Mouse (Mus musculus) heart, postnatal 0 days (tissue): Measurements from ENCODE around the gene Tmem8b. TPM values are rescaled to one million over a fixed set of nuclear protein-coding genes. Genes with fewer than 3 reads are reported as not detected.

Source experiments
- ATAC-seq: fragments of 200-750 bp; cut with Nextera tagmentation; 2 replicates; pipeline ENCODE4 v1.8.0; 2017; ENCODE audit warnings: low read depth, moderate number of reproducible peaks, moderate library complexity; ENCODE audit not compliant: insufficient read depth
- DNase-seq: peaks from one replicate; pipeline ENCODE4 v3.0.0-alpha.2; 2016; ENCODE audit warnings: low spot score
- H3K27ac ChIP-seq: fragments of 300-500 bp; sonication (generic); 2 replicates; pipeline ENCODE4 v1.5.1; 2014; ENCODE audit warnings: low read depth, mild to moderate bottlenecking
- H3K27me3 ChIP-seq: fragments of 300-500 bp; sonication (generic); 2 replicates; pipeline ENCODE4 v1.6.1; 2014; ENCODE audit warnings: low read length, mixed read lengths; ENCODE audit not compliant: control insufficient read depth, insufficient read depth
- H3K36me3 ChIP-seq: fragments of 300-500 bp; sonication (generic); replicated peaks from 2 replicates; pipeline ENCODE4 v1.6.1; 2014; ENCODE audit warnings: low read length, mixed read lengths; ENCODE audit not compliant: control insufficient read depth, insufficient read depth
- H3K4me1 ChIP-seq: fragments of 300-500 bp; sonication (generic); 2 replicates; pipeline ENCODE4 v1.6.1; 2014; ENCODE audit warnings: antibody characterized with exemption; ENCODE audit not compliant: control insufficient read depth, insufficient read depth
- H3K4me2 ChIP-seq: fragments of 300-500 bp; sonication (generic); 2 replicates; pipeline ENCODE4 v1.6.1; 2014; ENCODE audit warnings: low read depth, mild to moderate bottlenecking, low read length, moderate library complexity
- H3K4me3 ChIP-seq: fragments of 300-500 bp; sonication (generic); 2 replicates; pipeline ENCODE4 v1.5.1; 2014; ENCODE audit warnings: low read depth, low read length
- H3K9ac ChIP-seq: fragments of 300-500 bp; sonication (generic); replicated peaks from 2 replicates; pipeline ENCODE4 v1.6.1; 2014; ENCODE audit warnings: low read depth, low read length, mixed read lengths
- H3K9me3 ChIP-seq: fragments of 300-500 bp; sonication (generic); replicated peaks from 2 replicates; pipeline ENCODE4 v1.6.1; 2016; ENCODE audit warnings: low read length; ENCODE audit not compliant: control insufficient read depth
- CTCF ChIP-seq: IDR thresholded peaks from 2 replicates; pipeline ENCODE4 v1.5.1; 2016; ENCODE audit warnings: antibody characterized with exemption, control low read depth, low read depth
- EP300 ChIP-seq: IDR thresholded peaks from 2 replicates; pipeline ENCODE4 v1.6.1; 2016; ENCODE audit warnings: antibody characterized with exemption, low read depth
- WGBS: fragments of 180-500 bp; shearing (Covaris S2); extraction: QIAGEN DNeasy Blood & Tissue Kit; methylation state at CpG from one replicate; pipeline ENCODE4 v1.1.7; 2014; 5-methylcytosine and 5-hydroxymethylcytosine counted together
- polyA plus RNA-seq: library from polyadenylated mRNA; unstranded; fragments of >200 nt; fragmentation: Nextera tagmentation; extraction: Ambion mirVana; gene quantifications from 2 replicates; pipeline ENCODE4 v1.2.1, GENCODE M21; 2015
- total RNA-seq: library from RNA; depleted of rRNA; stranded (reverse); fragments of >200 nt; gene quantifications from 2 replicates; pipeline ENCODE4 v1.2.3, GENCODE M21; 2014; ENCODE audit warnings: low replicate concordance

The Tmem8b gene
- total and polyA plus RNA-seq, 2 experiments from 2014 or later: 4.9 to 24.9 TPM

DNA sequence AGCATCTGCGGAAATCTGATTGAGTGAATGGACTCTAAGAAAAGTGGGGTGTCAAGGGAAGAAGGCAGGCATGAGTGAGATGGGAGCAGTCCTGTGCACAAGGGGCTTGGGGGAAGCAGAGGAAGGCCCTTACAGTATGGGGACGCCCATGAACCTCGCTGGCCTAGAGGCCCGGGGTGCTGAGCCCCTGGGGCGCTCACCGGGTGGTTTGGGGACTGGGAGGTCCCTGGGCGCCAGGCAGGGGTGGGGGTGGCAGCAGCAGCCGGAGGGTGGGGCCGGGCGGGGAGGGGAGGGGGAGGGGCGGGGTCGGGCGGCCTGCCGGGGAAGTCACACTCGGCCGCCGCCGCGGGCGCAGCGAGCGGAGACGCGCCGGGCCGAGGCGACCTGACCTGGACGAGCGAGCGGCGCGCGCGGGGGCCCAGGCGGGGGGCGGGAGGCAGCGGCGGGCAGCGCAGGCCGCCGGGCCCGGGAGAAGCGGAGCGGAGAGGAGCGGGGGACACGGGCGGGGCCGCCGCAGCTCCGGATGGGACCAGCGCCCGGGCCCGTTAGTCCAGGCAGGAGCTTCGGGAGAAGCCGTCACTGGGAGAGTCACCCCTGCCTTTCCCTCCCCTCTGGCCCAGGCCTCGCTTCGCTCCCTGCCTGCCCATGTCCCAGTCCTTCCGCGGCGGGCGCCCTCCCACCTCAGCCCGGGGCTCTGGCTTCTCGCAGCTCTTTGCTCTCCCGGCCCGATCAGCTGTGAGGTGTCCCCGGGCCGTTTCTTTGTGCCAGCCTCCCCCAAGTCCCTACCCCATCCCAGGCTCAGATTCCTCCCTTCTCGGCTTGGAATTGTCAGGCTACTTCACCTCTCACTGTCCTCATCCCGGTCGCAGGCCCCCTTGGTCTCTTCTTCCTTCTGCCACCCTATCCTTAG, 37.5 kb upstream of the Tmem8b start, which contains the start of gene Npr2:
Gene Npr2, plus strand, starts transcription at position 890 of the 910 bp plus-strand sequence.
- H3K27me3 ChIP-seq: no peaks in the 10 kb centered on the region
- no peaks in the 10 kb centered on the region for H3K36me3 ChIP-seq
- H3K4me3 ChIP-seq: peak within 1 kb of the TSS; percentile 76
- TF ChIP-seq EP300: no peak
- TF ChIP-seq CTCF: no peak
- peak within 1 kb of the TSS; percentile 91 for H3K9ac ChIP-seq
- DNase-seq (peak; percentile 47), ATAC-seq (peak; percentile 56)
- no peaks in the 10 kb centered on the region; the same call in 1 of the 2 replicates for H3K9me3 ChIP-seq
- 3% methylated on average over 41 of the region's 70 CpGs for WGBS
- peak within 1 kb of the TSS; percentile 90 for H3K4me2 ChIP-seq
- H3K27ac ChIP-seq: peak within 1 kb of the TSS; percentile 86
- peaks cover 15% of the 10 kb centered on the region; the same call in 1 of the 2 replicates for H3K4me1 ChIP-seq

DNA sequence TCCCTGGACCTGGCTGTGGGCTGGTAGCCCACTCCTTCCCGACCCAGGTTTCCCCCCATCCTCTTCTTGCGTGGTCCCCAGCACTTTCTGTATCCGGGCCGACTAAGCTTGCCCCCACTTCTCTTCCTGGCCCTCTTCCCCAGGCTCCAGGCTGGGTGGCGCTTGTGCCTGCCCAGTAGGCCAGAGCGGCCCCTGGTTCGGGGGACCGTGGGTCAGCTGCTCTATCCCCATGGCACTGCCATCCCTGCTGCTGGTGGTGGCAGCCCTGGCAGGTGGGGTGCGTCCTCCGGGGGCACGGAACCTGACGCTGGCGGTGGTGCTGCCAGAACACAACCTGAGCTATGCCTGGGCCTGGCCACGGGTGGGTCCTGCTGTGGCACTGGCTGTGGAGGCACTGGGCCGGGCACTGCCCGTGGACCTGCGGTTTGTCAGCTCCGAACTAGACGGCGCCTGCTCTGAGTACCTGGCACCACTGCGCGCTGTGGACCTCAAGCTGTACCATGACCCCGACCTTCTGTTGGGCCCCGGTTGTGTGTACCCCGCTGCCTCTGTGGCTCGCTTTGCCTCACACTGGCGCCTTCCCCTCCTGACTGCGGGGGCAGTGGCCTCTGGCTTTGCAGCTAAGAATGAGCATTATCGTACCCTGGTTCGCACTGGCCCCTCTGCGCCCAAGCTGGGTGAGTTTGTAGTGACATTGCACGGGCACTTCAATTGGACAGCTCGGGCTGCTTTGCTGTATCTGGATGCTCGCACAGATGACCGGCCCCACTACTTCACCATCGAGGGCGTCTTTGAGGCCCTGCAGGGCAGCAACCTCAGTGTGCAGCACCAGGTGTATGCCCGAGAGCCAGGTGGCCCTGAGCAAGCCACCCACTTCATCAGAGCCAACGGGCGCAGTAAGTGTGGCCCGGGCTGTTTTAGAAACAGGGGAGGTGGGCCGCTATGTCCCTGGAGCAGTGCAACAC, 36.5 kb upstream of the Tmem8b start:
- Histone ChIP-seq H3K4me2 (peak overlapping the region; percentile 90), H3K4me3 (peak overlapping the region; percentile 76), H3K9me3 (no peaks in the 10 kb centered on the region), H3K36me3 (no peaks in the 10 kb centered on the region), H3K9ac (peak overlapping the region; percentile 91), H3K27ac (peak overlapping the region; percentile 86), H3K4me1 (peaks cover 15% of the 10 kb centered on the region; the same call in 1 of the 2 replicates), H3K27me3 (no peaks in the 10 kb centered on the region)
- no peak for DNase-seq
- WGBS: 56% methylated on average over 42 of the region's 42 CpGs
- 0 out of 2 replicates have a peak, but pooled peaks have one; percentile 1 for ATAC-seq
- no peak for TF ChIP-seq CTCF

DNA sequence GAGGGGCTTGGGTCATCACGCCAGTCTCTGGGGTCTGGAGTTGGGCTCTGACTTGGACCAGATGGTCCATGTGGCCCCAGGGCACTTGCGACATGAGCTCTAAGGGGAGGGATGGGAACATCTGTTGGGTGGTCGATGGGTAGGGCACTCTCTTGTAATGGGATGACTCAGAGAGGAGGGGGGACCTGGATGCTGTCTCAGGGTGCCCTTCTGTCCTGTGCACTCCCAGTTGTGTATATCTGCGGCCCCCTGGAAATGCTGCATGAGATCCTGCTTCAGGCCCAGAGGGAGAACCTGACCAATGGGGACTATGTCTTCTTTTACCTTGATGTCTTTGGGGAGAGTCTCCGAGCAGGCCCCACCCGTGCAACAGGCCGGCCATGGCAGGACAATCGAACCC, 35.5 kb upstream of the Tmem8b start:
- WGBS: 88% methylated on average over 8 of the region's 8 CpGs
- no peak for TF ChIP-seq CTCF
- TF ChIP-seq EP300: no peak
- no peaks in the 10 kb centered on the region for H3K9me3 ChIP-seq
- no peak overlapping the region for H3K9ac ChIP-seq
- no peak for DNase-seq
- no peak overlapping the region for H3K4me2 ChIP-seq
- H3K36me3 ChIP-seq: no peaks in the 10 kb centered on the region
- H3K27ac ChIP-seq: no peak overlapping the region
- H3K4me3 ChIP-seq: no peak overlapping the region
- peaks cover 15% of the 10 kb centered on the region; the same call in 1 of the 2 replicates for H3K4me1 ChIP-seq
- H3K27me3 ChIP-seq: no peaks in the 10 kb centered on the region
- no peak for ATAC-seq

DNA sequence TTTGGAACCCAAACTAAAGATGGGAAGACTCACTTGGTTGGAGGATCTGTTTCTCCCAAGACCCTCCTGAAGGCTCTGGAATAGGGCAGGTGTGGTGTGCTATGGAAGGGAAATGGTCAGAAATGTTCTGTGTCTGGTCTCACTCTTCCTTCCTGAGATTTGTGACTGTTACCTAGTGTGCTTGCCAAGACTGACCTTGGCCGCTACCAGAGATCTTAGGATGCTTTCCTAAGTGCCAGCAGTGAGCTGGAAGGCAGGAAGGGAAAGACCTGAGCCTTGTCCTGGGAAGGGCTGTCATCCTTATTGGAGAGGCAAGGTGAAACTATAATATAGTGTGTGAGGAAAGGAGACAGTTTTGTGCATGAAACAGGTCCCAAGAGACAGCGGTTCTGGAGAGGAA, 35.0 kb upstream of the Tmem8b start:
- WGBS: 94% methylated on average over 2 of the region's 2 CpGs
- H3K4me3 ChIP-seq: no peak overlapping the region
- H3K27me3 ChIP-seq: no peaks in the 10 kb centered on the region
- no peak overlapping the region for H3K4me2 ChIP-seq
- H3K36me3 ChIP-seq: no peaks in the 10 kb centered on the region
- H3K27ac ChIP-seq: no peak overlapping the region
- TF ChIP-seq CTCF: no peak
- ATAC-seq (no peak), DNase-seq (no peak)
- peaks cover 15% of the 10 kb centered on the region; the same call in 1 of the 2 replicates for H3K4me1 ChIP-seq
- no peaks in the 10 kb centered on the region for H3K9me3 ChIP-seq
- H3K9ac ChIP-seq: no peak overlapping the region

DNA sequence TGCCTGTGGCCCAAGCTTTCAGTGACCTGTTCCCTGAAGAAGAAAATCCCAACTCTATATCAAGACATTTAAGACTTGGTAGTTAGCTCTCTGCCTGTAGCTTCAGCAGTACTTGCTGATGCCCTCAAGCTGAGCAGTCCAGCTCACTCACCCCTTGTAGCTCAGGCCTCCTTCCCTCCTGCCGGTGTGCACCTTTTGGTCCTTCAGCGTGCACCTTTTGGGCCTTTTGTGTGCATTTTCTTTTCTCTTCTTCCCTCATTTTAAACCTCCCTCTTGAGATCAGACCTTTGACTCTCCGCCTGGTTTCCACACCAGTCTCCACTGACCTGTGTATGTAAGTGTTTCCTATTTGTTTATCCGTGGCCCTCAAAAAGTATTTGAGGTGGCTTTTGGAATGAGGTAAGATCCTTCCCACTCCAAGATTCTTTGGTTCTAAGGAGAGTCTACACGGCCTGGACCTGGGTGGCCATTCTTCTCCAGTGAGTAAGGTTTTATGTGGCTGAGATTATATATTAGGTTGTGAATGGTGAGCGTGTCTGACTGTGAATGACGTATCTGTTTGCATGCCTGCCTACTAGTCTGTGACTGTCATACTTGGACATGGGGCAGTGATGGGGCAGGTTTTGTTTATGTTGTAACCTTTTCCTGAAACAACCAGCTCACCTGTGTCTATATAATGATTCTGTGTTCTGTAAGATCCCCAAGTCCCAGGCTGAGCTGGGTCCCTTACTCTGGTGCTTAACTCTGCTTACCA, 34.0 kb upstream of the Tmem8b start:
- Histone ChIP-seq H3K9me3 (no peaks in the 10 kb centered on the region), H3K36me3 (no peaks in the 10 kb centered on the region), H3K4me1 (peaks cover 15% of the 10 kb centered on the region; the same call in 1 of the 2 replicates), H3K4me3 (no peak overlapping the region), H3K27me3 (no peaks in the 10 kb centered on the region), H3K27ac (no peak overlapping the region), H3K4me2 (no peak overlapping the region), H3K9ac (no peak overlapping the region)
- ATAC-seq (no peak), DNase-seq (no peak)
- TF ChIP-seq EP300 (no peak), CTCF (no peak)
- 81% methylated on average over 7 of the region's 7 CpGs for WGBS
